Mouse (Mus musculus): ENCODE measurements around the gene Zfp984.
"Not testable (repeated sequence)": the region's sequence is repeated elsewhere in the genome, so short reads cannot be mapped to it uniquely, and the experiment has no call there.

GRCm38 (mm10) chr4:147738636-147739369 lies 70.8 kb downstream of the Zfp984 start:
- not testable (repeated sequence) for TF ChIP-seq POLR2A (IDR thresholded peaks at IDR 0.05; ENCODE audit: low read depth, low read length); CTCF (conservative IDR thresholded peaks at IDR 0.05; ENCODE audit: insufficient read depth, insufficient read length, low read depth, low read length)

Data from kidney, adult 2 months (tissue).